Mouse (Mus musculus): ENCODE measurements around the gene 4931422A03Rik. TPM values are rescaled to one million over a fixed set of nuclear protein-coding genes. Genes with fewer than 3 reads are reported as not detected.
A peak's percentile ranks its signal among the peaks of the same experiment; 100 is the strongest.
"Not testable (repeated sequence)": the region's sequence is repeated elsewhere in the genome, so short reads cannot be mapped to it uniquely, and the experiment has no call there.

The 4931422A03Rik gene
- polyA plus RNA-seq (2017; shearing (Covaris generic)): 1 to 10 TPM in 1 of 3 experiments, under 1 TPM in 2; 0.52 to 1.2 (median 0.78) TPM

DNA sequence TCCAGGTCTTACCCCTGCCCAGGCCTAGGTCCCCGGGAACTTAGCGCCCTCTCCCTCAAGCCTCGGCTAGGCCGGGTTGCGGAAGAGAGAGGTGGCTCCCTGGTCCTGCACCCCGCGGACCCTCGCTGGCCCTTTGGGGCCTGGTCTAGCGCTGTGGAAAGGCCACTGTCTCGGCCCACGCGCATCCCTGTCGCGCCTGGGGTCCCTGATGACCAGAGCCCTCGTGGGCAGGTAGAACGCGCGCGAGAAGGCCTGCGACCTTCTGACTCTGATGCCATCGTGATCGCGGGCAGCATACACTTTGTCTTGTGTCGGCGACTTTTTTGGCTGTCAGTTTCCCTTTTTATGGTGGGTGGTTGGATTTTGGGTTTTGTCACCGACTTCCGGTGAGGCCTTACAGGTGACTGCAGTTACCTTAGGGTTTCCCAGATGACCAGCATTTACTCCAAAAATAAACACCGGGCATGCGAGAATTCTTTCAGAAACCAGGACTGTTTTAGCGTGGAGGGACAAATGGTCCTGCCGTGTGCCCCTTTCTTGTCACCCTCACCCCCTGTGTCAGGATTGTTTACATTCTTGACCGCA is at the start of gene 4931422A03Rik:
TSS of gene 4931422A03Rik (minus strand) at position 223 of the 585 bp plus-strand sequence.
- peak; percentile 55 for ATAC-seq

DNA sequence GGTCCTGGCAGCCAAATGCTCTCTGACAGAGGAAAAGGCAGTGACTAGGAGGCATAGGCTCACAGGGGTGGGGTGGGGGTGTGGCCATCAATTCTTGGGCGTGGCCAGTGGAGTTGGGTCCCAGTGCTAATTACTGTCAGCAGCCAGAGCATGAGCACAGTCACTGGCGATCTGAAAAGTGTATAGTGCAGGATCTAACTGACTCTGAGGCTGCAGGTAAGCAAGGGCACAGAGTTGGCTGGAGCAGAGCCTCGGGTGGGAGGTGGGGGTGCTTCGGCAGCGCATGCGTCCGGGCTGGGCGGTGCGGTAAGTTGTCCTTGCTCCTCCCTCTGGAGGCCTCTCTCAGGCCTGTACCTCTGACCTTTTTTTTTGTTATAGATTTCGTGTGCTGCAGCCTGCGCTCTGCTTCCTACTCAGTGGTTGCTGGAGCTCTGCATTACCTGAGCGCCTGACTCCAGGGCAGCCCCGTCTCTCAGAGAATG is 41.6 kb upstream of the 4931422A03Rik start, which contains the start of gene Cd59b:
TSS of gene Cd59b (plus strand) at position 146 of the 482 bp plus-strand sequence.
- ATAC-seq: peak; percentile 64

DNA sequence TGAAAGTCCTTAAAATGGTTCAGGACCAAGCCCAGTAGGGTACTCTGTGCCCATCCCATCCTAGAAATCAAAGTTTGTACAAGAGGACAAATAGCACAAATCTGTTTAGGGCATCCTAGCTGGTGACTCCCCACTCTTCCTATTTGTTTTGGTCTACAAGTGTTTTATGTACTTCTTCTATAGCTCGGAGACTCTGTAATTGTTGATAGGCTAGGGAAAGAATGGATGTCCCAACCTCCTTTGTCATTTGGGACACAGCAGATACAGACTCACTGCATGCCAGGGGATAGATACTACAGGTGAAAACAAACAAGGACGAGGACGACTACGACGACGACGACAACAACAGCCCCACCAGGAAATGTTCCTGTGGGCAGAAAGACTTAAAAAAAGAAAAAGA is 40.3 kb upstream of the 4931422A03Rik start, which contains the start of gene Gm10799:
TSS of gene Gm10799 (minus strand) at position 101 of the 400 bp plus-strand sequence.
- ATAC-seq: not testable (repeated sequence)

DNA sequence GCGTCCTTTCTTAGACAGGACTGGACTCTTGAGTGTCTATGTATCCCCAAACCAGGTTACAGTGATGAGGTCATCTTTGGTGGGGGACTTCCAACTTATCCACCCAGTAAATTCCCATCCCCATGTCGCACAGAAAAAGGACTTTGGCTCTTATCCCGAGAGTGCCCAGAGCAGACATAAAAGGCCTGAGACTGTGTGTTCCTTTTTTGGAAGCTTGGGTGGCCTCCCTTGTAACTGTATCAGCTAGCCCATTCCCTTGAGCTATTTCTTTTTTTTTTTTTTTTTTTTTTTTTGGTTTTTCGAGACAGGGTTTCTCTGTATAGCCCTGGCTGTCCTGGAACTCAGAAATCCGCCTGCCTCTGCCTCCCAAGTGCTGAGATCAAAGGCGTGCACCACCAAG is 37.4 kb upstream of the 4931422A03Rik start, which contains the start of gene Gm10912:
TSS of gene Gm10912 (plus strand) at position 301 of the 400 bp plus-strand sequence.
- ATAC-seq: not testable (repeated sequence)

DNA sequence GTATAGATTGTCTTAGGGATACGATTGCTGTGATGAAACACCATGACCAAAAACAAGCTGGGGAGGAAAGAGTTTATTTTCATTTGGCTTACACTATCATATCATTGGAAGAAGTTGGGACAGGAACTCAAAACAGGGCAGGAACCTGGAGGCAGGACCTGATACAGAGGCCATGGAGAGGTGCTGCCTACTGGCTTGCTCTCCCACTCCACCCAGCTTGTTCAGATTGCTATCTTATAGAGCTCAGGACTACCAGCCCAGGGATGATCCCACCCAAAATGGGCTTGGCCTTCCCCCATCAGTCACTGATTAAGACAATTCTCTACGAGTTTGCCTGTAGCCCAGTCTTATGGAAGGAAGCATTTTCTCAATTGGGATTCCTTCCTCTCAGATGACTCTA is 36.0 kb upstream of the 4931422A03Rik start:
- no peak for ATAC-seq

DNA sequence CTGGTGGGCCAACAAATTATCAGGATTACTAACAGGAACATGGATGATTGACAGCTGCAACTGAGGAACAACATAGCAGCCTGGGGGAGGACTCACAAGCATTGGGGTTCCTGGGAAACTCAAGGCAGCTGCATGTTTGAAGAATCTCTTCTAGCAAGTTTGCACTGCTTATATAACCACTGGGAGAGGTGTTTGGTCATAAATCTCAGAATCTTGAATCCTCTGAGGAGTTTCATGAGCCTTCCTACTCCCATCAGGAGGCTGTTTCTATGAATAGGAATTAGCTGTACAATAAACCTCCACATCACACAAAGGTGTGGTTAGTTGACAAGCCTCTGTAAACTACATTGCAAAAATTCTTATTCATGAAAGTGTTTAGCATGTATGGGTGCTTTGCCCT is 34.5 kb upstream of the 4931422A03Rik start:
- no peak for ATAC-seq

DNA sequence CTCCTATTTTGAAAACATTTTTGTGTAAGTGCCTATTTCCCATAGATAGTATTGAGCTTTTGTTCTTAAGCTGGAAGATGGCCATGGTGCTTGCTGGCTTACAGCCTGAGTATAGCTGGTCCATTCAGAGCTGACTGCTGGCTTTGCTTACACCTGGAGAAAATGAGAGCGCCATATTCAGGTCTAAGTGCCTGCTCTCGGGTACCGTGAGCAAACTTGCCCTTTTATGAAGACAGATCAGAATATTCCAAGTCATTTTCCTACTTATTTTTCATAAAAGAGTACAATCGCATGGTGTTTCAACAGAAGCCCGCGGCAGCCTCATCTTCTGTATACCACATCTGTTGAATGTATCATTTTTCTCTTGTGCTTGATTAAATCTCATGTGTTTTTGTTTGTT is 32.8 kb upstream of the 4931422A03Rik start:
- ATAC-seq: no peak

DNA sequence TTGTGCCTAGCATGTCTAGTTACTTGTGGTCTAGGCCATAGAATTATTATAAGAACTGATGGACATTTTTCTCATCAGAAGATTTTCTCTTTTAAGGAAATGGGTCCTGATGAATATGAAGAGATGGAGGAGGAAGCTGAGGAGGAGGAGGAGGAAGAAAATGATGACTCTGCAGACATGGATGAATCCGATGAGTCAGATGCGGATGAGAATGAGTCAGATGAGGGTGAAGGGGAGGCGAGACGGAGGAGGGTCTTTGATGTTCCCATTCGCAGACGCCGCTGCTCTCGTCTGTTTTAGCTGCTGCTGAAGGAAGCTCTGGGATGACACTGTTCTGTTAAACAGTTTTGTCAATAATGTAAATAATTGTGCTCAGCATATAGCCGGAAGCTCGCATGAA is 31.6 kb upstream of the 4931422A03Rik start:
- no peak for ATAC-seq

DNA sequence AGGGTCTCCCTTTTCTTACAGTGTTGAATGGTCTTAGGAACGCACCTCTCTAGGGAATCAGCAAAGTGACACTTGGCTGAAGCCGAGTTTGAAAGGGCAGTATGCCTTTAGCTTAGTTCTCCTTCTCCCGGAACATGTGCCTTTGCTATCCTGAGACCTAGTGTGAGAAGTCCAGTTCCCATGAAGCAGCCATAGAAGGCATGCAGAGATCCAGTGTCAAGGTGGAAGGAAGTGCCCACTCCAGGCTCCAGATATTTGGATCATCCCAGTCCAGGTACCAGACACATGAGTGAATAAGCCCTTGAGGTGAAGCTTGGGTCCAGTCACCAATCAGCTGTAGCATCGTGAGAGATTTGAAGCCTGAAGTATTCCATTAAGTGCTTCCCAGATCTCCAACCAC is 30.8 kb upstream of the 4931422A03Rik start:
- no peak for ATAC-seq

DNA sequence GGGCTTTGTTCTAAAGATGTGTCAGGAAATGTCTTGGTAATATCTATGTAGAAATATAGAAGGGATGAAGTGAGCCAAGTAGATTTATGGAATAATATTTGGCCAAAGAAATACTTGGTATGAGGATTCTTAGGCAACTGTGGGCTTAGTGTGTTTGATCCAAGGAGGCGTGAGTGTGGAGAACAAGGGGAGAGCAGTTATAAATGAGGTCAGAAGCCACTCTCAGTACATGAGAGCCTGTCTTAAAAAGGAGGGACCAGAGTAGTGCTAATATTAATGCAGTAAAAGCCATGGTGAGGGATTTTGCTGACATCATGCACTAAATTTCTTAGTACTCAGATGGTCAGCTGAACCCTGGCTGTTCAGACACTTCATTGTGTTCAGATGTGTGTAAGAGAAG is 30.2 kb upstream of the 4931422A03Rik start:
- ATAC-seq: no peak

DNA sequence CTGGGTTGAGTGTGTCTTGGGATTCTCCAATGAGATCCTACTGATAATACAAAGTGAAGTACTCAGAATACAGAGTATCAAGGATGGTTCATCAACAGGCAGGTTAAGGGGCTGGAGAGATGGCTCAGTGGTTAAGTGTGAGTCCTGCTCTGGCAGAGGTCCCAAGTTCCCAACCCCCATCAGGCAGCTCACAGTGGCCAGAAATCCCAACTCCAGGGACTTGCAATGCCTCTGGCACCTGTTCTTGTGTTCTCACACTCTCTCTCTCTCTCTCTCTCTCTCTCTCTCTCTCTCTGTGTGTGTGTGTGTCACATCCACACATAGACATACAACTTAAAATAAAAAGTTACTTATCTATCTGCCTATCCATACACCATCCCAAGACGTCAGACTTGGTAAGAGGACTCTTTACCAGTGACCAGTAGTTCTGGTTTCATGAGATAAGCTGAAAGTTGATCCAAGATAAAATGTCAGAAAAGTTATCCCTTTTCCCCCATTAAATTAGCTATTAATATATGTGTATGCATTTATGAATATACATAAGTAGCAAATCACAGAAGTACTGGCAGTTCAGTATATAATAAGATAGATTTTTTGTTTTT is 16.4 kb upstream of the 4931422A03Rik start:
- ATAC-seq: no peak

DNA sequence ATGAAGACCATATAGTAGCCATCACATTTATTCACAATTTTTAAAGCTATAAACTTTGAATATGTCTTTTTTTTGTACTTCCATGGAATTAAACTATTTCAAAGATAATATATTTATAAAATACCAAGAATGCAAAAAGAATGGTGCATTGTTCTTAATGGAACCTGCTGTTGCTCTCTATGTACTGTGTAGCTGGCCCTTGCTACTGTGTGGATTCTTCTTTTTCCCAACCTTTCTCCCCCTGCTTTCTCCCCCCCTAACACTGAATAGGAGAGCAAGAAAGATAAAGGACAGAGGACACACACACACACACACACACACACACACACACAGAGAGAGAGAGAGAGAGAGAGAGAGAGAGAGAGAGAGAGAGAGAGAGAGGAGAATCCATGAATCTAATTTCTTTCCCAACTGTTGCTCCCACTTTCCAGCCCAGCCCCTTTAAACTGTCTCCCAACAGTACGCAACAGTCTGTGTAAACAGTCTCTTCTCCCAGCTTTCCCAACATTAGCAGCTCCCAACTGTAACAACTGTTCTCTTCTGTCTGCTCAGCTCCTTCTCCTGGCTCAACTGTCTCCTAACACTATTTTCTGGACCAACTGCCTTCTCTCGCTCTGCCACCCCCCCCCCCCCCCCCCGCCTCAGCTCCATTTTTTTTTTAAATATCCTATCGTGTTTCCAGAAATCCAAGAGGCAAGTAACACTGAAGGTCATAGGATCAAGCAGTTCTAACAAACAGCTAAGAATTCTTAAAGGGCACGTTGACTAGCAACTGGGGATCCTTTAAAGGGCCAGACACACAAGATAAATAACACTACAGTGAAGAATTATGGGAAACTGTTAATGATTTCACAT is 15.7 kb upstream of the 4931422A03Rik start:
- ATAC-seq: no peak

DNA sequence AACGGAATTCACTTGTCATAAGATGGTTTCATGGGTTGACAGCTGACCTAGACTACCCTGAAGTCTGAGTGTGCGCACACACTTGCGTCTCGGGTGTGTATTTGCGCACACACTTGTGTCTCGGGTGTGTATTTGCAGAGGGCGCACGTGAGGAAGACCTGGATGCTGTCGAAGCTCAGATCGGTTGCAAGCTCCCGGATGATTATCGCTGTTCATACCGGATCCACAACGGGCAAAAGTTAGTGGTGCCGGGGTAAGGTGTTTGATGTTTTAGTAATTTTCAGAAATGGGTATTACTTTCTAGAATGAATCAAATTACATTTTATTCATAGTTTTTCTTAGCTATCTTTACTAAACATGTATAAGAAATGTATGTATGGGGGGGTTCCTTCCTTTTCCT is 14.6 kb upstream of the 4931422A03Rik start:
- ATAC-seq: no peak

DNA sequence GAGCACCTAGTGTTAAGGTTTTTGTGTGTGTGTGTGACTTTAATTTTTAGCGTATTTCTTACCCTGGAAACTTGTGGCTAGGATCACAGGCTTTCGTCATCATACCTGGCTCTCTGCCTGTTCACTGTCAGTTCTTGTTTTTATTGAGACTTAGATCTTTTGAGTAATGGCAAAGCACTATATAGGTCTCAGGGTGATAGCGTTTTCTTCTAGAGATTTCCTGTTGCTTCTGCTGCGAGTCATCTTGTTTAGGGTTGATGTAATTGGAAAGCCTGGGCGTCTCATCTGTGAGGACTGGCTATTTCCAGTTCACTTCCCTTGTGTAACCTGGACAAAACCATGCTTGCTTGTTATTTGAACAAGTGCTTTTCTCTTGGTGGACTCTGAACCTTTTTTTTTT is 13.5 kb upstream of the 4931422A03Rik start:
- ATAC-seq: peak; percentile 71

DNA sequence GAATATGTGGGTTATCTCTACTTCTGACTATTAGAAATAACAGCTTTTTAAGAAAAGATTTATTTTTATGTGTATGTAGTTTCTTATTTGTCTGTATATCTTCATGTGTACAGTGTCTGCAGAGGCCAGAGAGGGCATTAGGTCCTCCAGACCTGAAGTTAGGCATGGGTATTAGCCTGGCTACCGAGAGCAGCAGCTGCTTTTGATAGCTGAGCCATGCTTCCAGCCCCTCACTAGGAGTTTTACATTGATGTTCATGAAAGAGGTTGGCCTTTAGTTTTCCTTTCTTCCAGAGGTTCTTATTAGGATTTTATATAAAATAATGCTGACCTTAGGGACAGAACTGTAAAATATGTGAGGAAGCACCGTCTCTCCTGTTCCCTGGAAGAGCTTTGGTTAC is 10.1 kb upstream of the 4931422A03Rik start:
- ATAC-seq: no peak

DNA sequence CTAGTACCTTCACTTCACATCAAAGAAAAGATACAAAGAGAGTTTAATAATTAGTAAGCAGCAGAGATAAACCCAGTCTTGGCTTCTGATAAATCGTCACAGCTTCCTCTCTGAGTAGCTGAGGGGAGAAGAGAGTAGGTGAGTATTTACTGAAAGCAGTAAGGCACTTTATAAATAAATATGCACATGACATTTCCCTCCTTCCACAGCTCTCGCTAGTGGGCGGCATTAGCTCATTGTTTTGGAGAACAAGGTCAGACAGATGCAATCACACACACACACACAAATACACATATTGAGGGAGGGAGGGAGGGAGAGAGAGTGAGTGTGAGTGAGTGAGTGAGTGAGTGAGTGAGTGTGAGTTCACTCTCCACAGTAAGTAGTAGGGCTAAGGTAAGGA is 8.2 kb upstream of the 4931422A03Rik start:
- ATAC-seq: no peak

DNA sequence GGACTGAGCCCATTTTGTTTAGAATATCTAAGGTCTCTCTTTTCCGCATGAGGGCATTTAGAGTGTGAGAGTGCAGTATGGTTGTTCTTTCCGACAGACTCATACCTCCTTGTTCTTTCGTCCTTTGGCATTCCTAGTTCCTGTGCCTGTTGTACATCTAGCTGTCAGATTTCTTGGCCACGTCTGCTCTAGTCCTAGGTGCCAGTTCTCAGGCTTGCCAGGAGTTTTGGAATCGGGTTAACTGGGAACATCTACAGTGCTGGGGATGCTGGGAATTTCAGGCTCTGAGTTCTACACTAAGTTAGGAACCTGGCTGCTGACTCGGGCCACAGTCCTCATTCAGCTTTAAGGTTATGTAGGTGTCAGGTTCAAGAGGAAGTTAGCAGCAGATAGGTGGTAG is 7.4 kb upstream of the 4931422A03Rik start:
- no peak for ATAC-seq

DNA sequence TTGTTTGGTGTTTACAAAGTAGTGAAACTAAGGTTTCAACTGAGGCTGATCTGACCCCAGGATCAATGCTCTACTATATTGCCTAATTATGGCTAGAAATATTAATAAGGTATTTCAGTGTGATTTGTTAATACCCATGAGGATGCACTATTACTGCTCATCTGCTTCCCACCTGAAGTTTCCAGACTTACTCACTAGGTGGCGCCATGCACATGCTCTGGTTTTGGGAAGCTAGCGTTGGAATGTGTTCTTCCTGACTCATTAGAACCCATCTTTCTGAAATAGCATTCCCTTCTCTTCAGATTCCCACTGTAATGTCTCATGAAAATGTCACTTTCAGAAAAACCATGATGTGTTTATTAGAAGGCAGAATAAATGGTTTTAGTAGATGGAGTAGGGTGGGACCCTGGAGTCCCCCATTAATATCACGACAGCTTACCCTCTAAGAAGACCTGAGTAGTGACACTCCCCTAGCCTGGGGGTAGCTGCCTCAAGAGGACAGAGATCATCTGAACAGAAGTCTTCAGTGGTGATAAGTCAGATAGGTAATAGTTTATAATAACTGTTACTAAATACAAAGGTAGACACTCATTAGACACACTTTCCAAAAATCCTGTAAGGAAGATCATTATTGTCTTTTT is 6.8 kb upstream of the 4931422A03Rik start:
- ATAC-seq: no peak

DNA sequence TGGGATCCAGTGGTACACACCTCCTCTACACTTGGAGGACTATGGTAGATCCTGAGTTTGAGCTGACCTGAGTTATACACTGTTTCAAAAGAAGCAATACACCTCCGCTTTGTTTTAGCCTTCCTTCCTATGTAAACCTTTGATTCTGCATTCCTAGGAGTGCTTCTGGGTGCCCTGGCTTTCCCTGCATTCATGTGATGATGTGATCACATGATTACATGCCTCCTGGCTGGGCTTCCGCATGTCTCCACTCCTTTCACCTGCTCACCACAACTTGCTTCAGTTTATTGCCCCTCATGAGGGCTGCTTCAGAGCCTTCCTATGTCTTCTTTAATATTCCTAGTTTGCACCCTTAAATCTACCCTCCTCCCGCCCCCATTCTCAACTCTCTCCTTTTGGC is 3.9 kb upstream of the 4931422A03Rik start:
- ATAC-seq: no peak

DNA sequence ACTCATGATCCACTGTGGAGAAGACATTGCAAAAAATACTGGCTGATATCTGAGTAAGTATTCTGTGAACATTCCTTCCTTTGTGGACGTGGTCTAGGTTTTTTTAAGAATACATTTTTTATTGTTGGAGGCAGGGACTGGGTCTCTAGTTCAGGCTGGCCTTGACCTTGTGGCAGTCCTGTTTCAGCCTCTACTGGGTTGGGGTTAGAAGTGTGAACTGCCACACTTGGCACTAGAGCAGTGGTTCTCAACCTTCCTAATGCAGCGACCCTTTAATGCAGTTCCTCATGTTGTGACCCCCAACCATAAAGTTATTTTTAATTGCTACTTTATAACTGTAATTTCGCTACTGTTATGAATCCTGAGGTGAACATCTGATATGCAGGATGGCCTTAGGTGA is 2.2 kb upstream of the 4931422A03Rik start:
- no peak for ATAC-seq

DNA sequence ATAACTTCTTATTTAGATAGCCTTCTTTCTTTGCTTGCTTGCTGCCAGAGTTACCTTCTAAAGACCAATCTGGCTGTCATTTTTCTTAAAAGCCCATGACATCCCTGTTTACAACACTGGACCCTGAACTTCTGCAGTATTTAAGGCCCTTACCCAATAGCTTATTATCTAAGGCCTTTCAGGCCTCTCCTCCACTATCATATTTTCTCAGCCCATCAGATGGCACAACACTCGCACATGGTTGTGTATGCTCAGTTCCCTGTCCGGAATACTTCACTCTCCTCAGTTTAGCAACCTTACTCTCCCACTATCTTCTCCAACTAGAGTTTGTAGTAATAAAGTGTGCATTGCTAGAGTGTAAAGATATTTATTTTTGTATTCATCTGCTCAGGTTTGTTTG is 913 bp upstream of the 4931422A03Rik start:
- ATAC-seq: no peak

DNA sequence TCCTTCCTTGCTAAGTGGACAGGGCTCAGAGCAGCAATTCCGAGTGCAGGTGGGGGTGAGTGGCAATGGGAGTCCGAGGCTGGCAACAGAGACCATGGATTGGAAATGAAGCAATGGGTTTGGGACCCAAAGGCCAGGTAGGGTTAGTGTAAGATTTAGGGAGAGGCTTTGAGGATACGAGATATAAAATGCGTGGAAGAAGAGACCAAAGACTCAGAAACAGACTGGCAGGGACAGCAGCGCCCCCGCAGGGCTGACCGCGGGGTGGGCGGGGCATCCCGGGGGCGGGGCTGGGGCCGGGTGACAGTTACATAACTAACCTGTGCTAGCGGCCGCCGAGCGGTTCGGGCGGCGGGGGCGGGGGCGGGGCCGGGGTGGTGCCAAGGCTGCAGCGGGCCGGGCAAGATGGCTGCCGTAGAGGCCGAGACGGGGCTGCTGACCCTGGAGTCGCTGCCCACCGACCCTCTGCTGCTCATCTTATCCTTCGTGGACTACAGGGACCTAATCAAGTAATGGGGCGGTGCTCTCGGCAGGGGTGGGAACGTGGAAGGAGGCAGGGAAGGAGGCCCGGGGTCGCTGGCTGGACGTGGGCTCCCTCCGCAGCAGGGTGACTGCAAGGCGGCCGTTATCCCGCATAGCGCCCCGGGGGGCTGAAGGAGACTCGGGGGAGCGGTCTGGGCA is 563 bp downstream of the 4931422A03Rik start, which contains the start of gene Fbxo3:
TSS of gene Fbxo3 (plus strand) at position 264 of the 681 bp plus-strand sequence.
- ATAC-seq: peak; percentile 69
